Mouse (Mus musculus): ENCODE measurements around the gene Nxph3. TPM values are rescaled to one million over a fixed set of nuclear protein-coding genes. Genes with fewer than 3 reads are reported as not detected.

Gene Nxph3
- polyA plus RNA-seq, 1 experiment from 2014 or later: 0.44 TPM

DNA sequence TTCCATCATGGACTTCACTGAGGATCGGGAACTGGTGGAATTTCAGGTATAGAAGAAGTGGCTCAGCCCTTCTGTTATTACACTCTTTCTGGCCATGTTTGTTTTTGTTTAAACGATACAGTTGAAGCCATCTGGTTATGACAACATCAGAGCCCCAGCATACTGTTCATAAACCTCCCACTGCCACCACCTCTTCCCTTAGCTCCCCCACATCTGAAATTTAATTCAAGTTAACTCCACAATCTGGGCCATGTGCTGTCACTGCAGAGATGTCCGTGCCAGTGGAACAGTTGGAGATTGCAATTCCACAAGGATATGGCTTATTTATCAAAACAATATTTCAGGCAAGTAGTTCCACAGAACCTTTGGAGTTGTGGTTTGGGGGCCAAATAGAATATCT, 20.0 kb downstream of the Nxph3 start:
- Histone ChIP-seq H3K27ac (replicated peaks) (no peak overlapping the region), H3K9ac (ENCODE audit: low read length) (no peak overlapping the region), H3K27me3 (ENCODE audit: control insufficient read depth, insufficient read depth, low read length) (no peaks in the 10 kb centered on the region), H3K4me2 (replicated peaks; ENCODE audit: low read depth) (no peak overlapping the region), H3K36me3 (ENCODE audit: control insufficient read depth, insufficient read depth, low read length) (peaks cover 15% of the 10 kb centered on the region), H3K4me1 (replicated peaks; ENCODE audit: control insufficient read depth, insufficient read depth) (no peaks in the 10 kb centered on the region), H3K9me3 (ENCODE audit: control insufficient read depth, low read length) (no peaks in the 10 kb centered on the region), H3K4me3 (ENCODE audit: low read depth, low read length) (no peak overlapping the region)
- TF ChIP-seq EP300 (optimal IDR thresholded peaks at IDR 0.05) (no peak), CTCF (IDR thresholded peaks at IDR 0.05; ENCODE audit: low read depth) (no peak)
- ATAC-seq (ENCODE audit: low FRiP score, low TSS enrichment) (no peak), DNase-seq (ENCODE audit: low spot score) (no peak)
- 86% methylated on average over 3 of the region's 3 CpGs for WGBS

DNA sequence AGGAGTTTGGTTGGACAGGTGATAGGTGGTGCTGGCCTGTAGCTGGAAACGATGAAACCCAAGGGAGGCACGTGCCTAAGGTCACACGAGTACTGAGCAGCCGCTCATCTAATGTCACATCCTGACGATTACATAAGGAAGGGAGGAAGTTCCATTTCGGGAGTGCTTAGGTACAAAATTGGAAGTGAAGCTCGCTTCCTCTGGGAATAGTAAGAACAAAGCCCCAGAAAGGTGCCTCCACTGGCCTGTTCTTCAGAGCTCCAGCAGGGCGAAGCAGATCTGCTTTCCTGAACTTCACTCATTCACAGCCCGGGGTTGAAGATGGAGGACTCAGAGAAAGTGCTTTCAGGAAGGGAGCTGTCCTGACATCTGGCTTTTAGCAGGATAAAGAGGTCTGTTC, 20.4 kb downstream of the Nxph3 start:
- WGBS: 86% methylated on average over 9 of the region's 9 CpGs
- Histone ChIP-seq H3K4me1 (replicated peaks; ENCODE audit: control insufficient read depth, insufficient read depth) (no peaks in the 10 kb centered on the region), H3K9me3 (ENCODE audit: control insufficient read depth, low read length) (no peaks in the 10 kb centered on the region), H3K4me3 (ENCODE audit: low read depth, low read length) (no peak overlapping the region), H3K36me3 (ENCODE audit: control insufficient read depth, insufficient read depth, low read length) (peaks cover 15% of the 10 kb centered on the region), H3K9ac (ENCODE audit: low read length) (no peak overlapping the region), H3K27me3 (ENCODE audit: control insufficient read depth, insufficient read depth, low read length) (no peaks in the 10 kb centered on the region), H3K27ac (replicated peaks) (no peak overlapping the region), H3K4me2 (replicated peaks; ENCODE audit: low read depth) (no peak overlapping the region)
- ATAC-seq (ENCODE audit: low FRiP score, low TSS enrichment) (no peak), DNase-seq (ENCODE audit: low spot score) (no peak)
- TF ChIP-seq EP300 (optimal IDR thresholded peaks at IDR 0.05): no peak
- no peak for TF ChIP-seq CTCF (IDR thresholded peaks at IDR 0.05; ENCODE audit: low read depth)

DNA sequence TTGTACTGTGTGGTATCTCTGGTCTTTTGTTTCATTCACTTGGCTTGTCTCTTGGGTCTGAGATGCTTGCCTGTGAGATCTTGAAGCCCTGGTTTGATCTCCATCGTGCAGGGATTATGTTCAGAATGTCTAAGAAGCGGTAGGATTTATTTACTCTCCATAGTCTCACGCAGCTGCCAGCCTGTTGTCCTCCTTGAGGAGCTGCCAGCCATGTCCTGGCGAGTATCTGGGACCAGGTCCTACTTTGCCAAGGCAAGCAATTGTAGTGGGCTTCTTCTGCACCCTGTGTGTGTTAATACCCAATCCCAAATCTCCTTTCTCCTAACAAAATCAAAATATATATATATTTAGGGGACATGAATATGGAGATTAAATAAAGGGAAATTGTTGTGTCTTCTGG, 21.4 kb downstream of the Nxph3 start:
- TF ChIP-seq CTCF (IDR thresholded peaks at IDR 0.05; ENCODE audit: low read depth) (no peak), EP300 (optimal IDR thresholded peaks at IDR 0.05) (no peak)
- Histone ChIP-seq H3K9me3 (ENCODE audit: control insufficient read depth, low read length) (no peaks in the 10 kb centered on the region), H3K4me1 (replicated peaks; ENCODE audit: control insufficient read depth, insufficient read depth) (no peaks in the 10 kb centered on the region), H3K4me3 (ENCODE audit: low read depth, low read length) (no peak overlapping the region), H3K9ac (ENCODE audit: low read length) (no peak overlapping the region), H3K27me3 (ENCODE audit: control insufficient read depth, insufficient read depth, low read length) (no peaks in the 10 kb centered on the region), H3K36me3 (ENCODE audit: control insufficient read depth, insufficient read depth, low read length) (peaks cover 15% of the 10 kb centered on the region), H3K4me2 (replicated peaks; ENCODE audit: low read depth) (no peak overlapping the region), H3K27ac (replicated peaks) (no peak overlapping the region)
- ATAC-seq (ENCODE audit: low FRiP score, low TSS enrichment) (no peak), DNase-seq (ENCODE audit: low spot score) (no peak)
- 75% methylated on average over 4 of the region's 4 CpGs for WGBS

DNA sequence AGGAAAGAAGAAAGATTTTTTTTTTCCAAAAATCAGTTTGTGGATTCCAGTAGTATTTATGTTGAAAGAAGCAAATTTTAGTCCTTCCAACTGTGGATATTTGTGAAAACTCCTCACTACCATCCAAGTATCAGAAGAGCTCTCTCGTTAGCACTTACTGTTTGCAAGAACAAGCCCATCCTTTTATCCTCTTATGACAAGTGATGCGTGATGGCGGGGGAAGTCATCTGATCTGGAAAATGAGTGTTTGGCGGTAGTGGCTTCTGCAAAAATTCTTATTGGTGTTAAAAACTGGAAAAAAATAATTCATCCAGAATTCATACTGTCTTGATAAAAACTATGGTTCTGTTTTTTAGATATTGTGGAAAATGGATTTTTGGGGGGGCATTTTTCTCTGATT, 22.1 kb downstream of the Nxph3 start:
- WGBS: 85% methylated on average over 4 of the region's 4 CpGs
- DNase-seq (ENCODE audit: low spot score): no peak
- H3K36me3 ChIP-seq (ENCODE audit: control insufficient read depth, insufficient read depth, low read length): peaks cover 17% of the 10 kb centered on the region
- H3K27me3 ChIP-seq (ENCODE audit: control insufficient read depth, insufficient read depth, low read length): no peaks in the 10 kb centered on the region
- H3K4me3 ChIP-seq (ENCODE audit: low read depth, low read length): no peak overlapping the region
- no peak overlapping the region for H3K4me2 ChIP-seq (replicated peaks; ENCODE audit: low read depth)
- no peaks in the 10 kb centered on the region for H3K9me3 ChIP-seq (ENCODE audit: control insufficient read depth, low read length)
- H3K4me1 ChIP-seq (replicated peaks; ENCODE audit: control insufficient read depth, insufficient read depth): no peaks in the 10 kb centered on the region
- TF ChIP-seq EP300 (optimal IDR thresholded peaks at IDR 0.05): no peak
- no peak for TF ChIP-seq CTCF (IDR thresholded peaks at IDR 0.05; ENCODE audit: low read depth)
- no peak overlapping the region for H3K27ac ChIP-seq (replicated peaks)
- ATAC-seq (ENCODE audit: low FRiP score, low TSS enrichment): no peak
- H3K9ac ChIP-seq (ENCODE audit: low read length): no peak overlapping the region

DNA sequence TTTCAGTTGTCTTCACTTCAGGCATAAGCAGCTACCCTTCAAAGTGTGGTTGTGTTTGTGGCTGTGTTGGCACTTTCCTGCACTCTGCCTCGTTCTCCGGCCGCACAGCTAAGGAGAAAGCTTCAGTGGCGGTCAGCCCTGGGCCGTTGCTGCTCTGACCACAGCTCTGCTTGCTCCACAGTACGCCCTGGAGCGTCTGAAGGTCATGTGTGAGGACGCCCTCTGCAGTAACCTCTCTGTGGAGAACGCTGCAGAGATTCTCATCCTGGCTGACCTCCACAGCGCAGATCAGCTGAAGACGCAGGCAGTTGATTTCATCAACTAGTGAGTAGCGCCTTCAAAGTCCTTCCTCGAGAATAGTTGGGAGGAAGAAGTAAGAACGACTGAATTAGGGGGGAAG, 24.3 kb downstream of the Nxph3 start:
- Histone ChIP-seq H3K27ac (replicated peaks) (no peak overlapping the region), H3K4me3 (ENCODE audit: low read depth, low read length) (no peak overlapping the region), H3K9ac (ENCODE audit: low read length) (no peak overlapping the region), H3K9me3 (ENCODE audit: control insufficient read depth, low read length) (no peaks in the 10 kb centered on the region), H3K4me2 (replicated peaks; ENCODE audit: low read depth) (no peak overlapping the region), H3K27me3 (ENCODE audit: control insufficient read depth, insufficient read depth, low read length) (no peaks in the 10 kb centered on the region), H3K4me1 (replicated peaks; ENCODE audit: control insufficient read depth, insufficient read depth) (no peaks in the 10 kb centered on the region), H3K36me3 (ENCODE audit: control insufficient read depth, insufficient read depth, low read length) (peaks cover 19% of the 10 kb centered on the region)
- ATAC-seq (ENCODE audit: low FRiP score, low TSS enrichment) (no peak), DNase-seq (ENCODE audit: low spot score) (no peak)
- WGBS: 88% methylated on average over 14 of the region's 14 CpGs
- no peak for TF ChIP-seq CTCF (IDR thresholded peaks at IDR 0.05; ENCODE audit: low read depth)

DNA sequence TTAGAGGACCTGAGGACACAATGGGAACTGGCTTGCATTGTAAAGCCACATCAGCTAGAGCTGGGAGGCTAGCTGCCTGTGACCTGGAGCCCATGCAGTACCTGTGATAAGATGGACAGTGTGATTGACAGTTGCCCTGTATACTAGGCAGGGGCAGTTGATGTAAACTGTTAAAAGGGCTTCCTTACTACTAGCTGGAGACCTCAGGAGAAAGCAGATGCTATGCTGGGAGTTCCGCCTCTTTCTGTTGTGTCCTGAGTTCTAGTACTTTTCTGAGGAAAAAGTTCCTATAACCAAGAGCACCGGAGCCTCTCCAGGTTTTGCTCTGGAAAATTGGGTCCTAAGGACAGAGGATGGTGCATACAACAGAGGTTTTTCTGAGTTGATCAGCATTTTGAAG, 27.1 kb downstream of the Nxph3 start:
- H3K4me3 ChIP-seq (ENCODE audit: low read depth, low read length): no peak overlapping the region
- TF ChIP-seq CTCF (IDR thresholded peaks at IDR 0.05; ENCODE audit: low read depth) (no peak), EP300 (optimal IDR thresholded peaks at IDR 0.05) (no peak)
- H3K36me3 ChIP-seq (ENCODE audit: control insufficient read depth, insufficient read depth, low read length): peaks cover 23% of the 10 kb centered on the region
- H3K4me1 ChIP-seq (replicated peaks; ENCODE audit: control insufficient read depth, insufficient read depth): no peaks in the 10 kb centered on the region
- H3K9me3 ChIP-seq (ENCODE audit: control insufficient read depth, low read length): no peaks in the 10 kb centered on the region
- DNase-seq (ENCODE audit: low spot score) (no peak), ATAC-seq (ENCODE audit: low FRiP score, low TSS enrichment) (no peak)
- no peak overlapping the region for H3K9ac ChIP-seq (ENCODE audit: low read length)
- H3K27me3 ChIP-seq (ENCODE audit: control insufficient read depth, insufficient read depth, low read length): no peaks in the 10 kb centered on the region
- no peak overlapping the region for H3K27ac ChIP-seq (replicated peaks)
- 96% methylated on average over 2 of the region's 2 CpGs for WGBS
- H3K4me2 ChIP-seq (replicated peaks; ENCODE audit: low read depth): no peak overlapping the region

All from stomach, postnatal 0 days (tissue).